Mouse (Mus musculus): ENCODE results near the gene Ggta1.

Ggta1 gene

GRCm38 (mm10) chr2:35491151-35491550, 28.1 kb upstream of the Ggta1 start:
- in situ Hi-C loops (cut with MboI), result no loop called here

- in situ Hi-C loops (cut with MboI), result no loop called here
These were observed 27.6 kb upstream of the Ggta1 start for GRCm38 (mm10) chr2:35490458-35491111.

- in situ Hi-C loops (cut with MboI), result no loop called here
These were observed 24.7 kb upstream of the Ggta1 start for GRCm38 (mm10) chr2:35487700-35488099.

GRCm38 (mm10) chr2:35486981-35487655, 24.1 kb upstream of the Ggta1 start:
- in situ Hi-C loops (cut with MboI), result no loop called here

- in situ Hi-C loops (cut with MboI), result no loop called here
These were observed 21.1 kb upstream of the Ggta1 start for GRCm38 (mm10) chr2:35484102-35484501.

GRCm38 (mm10) chr2:35483402-35483801, 20.4 kb upstream of the Ggta1 start:
- in situ Hi-C loops (cut with MboI), result no loop called here

- in situ Hi-C loops (cut with MboI), result no loop called here
These were observed 18.4 kb upstream of the Ggta1 start for GRCm38 (mm10) chr2:35481322-35481990.

- in situ Hi-C loops (cut with MboI), result no loop called here
These were observed 17.0 kb upstream of the Ggta1 start for GRCm38 (mm10) chr2:35480073-35480472.

- in situ Hi-C loops (cut with MboI), result no loop called here
These were observed 15.7 kb upstream of the Ggta1 start for GRCm38 (mm10) chr2:35478812-35479122.

- in situ Hi-C loops (cut with MboI), result no loop called here
These were observed 15.2 kb upstream of the Ggta1 start for GRCm38 (mm10) chr2:35477999-35478811.

GRCm38 (mm10) chr2:35477321-35477720, 14.3 kb upstream of the Ggta1 start:
- in situ Hi-C loops (cut with MboI), result no loop called here

GRCm38 (mm10) chr2:35474916-35475315, 11.9 kb upstream of the Ggta1 start:
- in situ Hi-C loops (cut with MboI), result no loop called here

GRCm38 (mm10) chr2:35469266-35469665, 6.2 kb upstream of the Ggta1 start:
- in situ Hi-C loops (cut with MboI), result no loop called here

- in situ Hi-C loops (cut with MboI), result no loop called here
These were observed 5.2 kb upstream of the Ggta1 start for GRCm38 (mm10) chr2:35468276-35468675.

- in situ Hi-C loops (cut with MboI), result no loop called here
These were observed 4.8 kb upstream of the Ggta1 start for GRCm38 (mm10) chr2:35467855-35468254.

GRCm38 (mm10) chr2:35465677-35466076, 2.6 kb upstream of the Ggta1 start:
- in situ Hi-C loops (cut with MboI), result no loop called here

GRCm38 (mm10) chr2:35464548-35464947, 1.5 kb upstream of the Ggta1 start:
- in situ Hi-C loops (cut with MboI), result loop anchor here (5.0 kb wide), 1 partner anchor 38 kb away; no protein-coding TSS in a partner anchor

- in situ Hi-C loops (cut with MboI), result loop anchor here (5.0 kb wide), 1 partner anchor 38 kb away; no protein-coding TSS in a partner anchor
These were observed 1.1 kb upstream of the Ggta1 start for GRCm38 (mm10) chr2:35464089-35464534.

- in situ Hi-C loops (cut with MboI), result loop anchor here (5.0 kb wide), 1 partner anchor 39 kb away; no protein-coding TSS in a partner anchor
These were observed 499 bp upstream of the Ggta1 start for GRCm38 (mm10) chr2:35463372-35464088.

GRCm38 (mm10) chr2:35461971-35462787, 852 bp downstream of the Ggta1 start:
- in situ Hi-C loops (cut with MboI), result loop anchor here (5.0 kb wide), 1 partner anchor 40 kb away; no protein-coding TSS in a partner anchor

All from mature B cell (primary cell).